Mouse (Mus musculus) heart, adult 2 months (tissue): ENCODE measurements at regions not wholly inside any gene's neighbourhood (a gene's known extent, or its start where the extent isn't known, plus 50 kb on each side); places are given as distances from the start of the nearest gene placed in this dataset.
A peak's percentile ranks its signal among the peaks of the same experiment; 100 is the strongest.

Experiments used
- DNase-seq, 2 experiments: peaks; one replicate each; pipeline ENCODE4 v3.0.0; 2021
- H3K27ac ChIP-seq: fragments of 200-600 bp; 2 replicates; pipeline ENCODE4 v1.8.1; 2022
- H3K27me3 ChIP-seq: fragments of 200-500 bp; 2 replicates; pipeline ENCODE4 v1.6.1; 2012; ENCODE audit warnings: mild to moderate bottlenecking, low read length, inconsistent platforms, mixed read lengths; ENCODE audit not compliant: control insufficient read depth, insufficient read depth
- H3K36me3 ChIP-seq: fragments of 200-500 bp; 2 replicates; pipeline ENCODE4 v1.6.1; 2012; ENCODE audit warnings: low read length, inconsistent platforms; ENCODE audit not compliant: control insufficient read depth, insufficient read depth
- H3K4me1 ChIP-seq: fragments of 200-500 bp; 2 replicates; pipeline ENCODE4 v1.6.1; 2011; ENCODE audit warnings: low read length; ENCODE audit not compliant: control insufficient read depth, insufficient read depth
- H3K4me3 ChIP-seq: fragments of 200-600 bp; 2 replicates; pipeline ENCODE4 v1.8.1; 2022
- H3K79me2 ChIP-seq: fragments of 200-500 bp; replicated peaks from 2 replicates; pipeline ENCODE4 v1.6.1; 2012; ENCODE audit warnings: mild to moderate bottlenecking, inconsistent platforms, low read length, moderate library complexity, mixed read lengths; ENCODE audit not compliant: control insufficient read depth, insufficient read depth
- H3K9ac ChIP-seq: fragments of 200-500 bp; 2 replicates; pipeline ENCODE4 v1.6.1; 2012; ENCODE audit warnings: low read depth, mild to moderate bottlenecking, control low read depth, inconsistent platforms, low read length, mixed read lengths
- CTCF ChIP-seq: fragments of 200-600 bp; IDR thresholded peaks from 2 replicates; pipeline ENCODE4 v1.8.1; 2022; ENCODE audit warnings: antibody characterized with exemption, mild to moderate bottlenecking, moderate library complexity
- EP300 ChIP-seq: fragments of 200-500 bp; IDR thresholded peaks from 2 replicates; pipeline ENCODE4 v1.6.1; 2011; ENCODE audit warnings: low read depth, low read length, control low read depth; ENCODE audit not compliant: insufficient read depth
- POLR2A ChIP-seq: fragments of 200-500 bp; IDR thresholded peaks from 2 replicates; pipeline ENCODE4 v1.6.1; 2011; ENCODE audit warnings: mild to moderate bottlenecking, low read depth, low read length, control low read depth; ENCODE audit not compliant: insufficient read depth
- WGBS: fragments of 180-500 bp; shearing (Covaris S2); methylation state at CpG from one replicate; pipeline ENCODE4 v1.1.7; 2018; 5-methylcytosine and 5-hydroxymethylcytosine counted together
- intact Hi-C: fragments of 180-260 bp; cut with DNase I; formaldehyde crosslinking; loops from one replicate; pipeline ENCODE4 v1.15.1; 2025

GRCm38 (mm10) chr4:107736866-107737265 lies 52.8 kb upstream of the Dmrtb1 start:
- Histone ChIP-seq H3K79me2 (no peaks in the 10 kb centered on the region), H3K9ac (no peak overlapping the region), H3K4me3 (no peak overlapping the region), H3K27ac (no peak overlapping the region), H3K36me3 (no peaks in the 10 kb centered on the region), H3K27me3 (no peaks in the 10 kb centered on the region; the same call in 1 of the 2 replicates), H3K4me1 (no peaks in the 10 kb centered on the region)
- intact Hi-C loops = no loop called here
- WGBS = 85% methylated on average over 8 of the region's 8 CpGs
- TF ChIP-seq CTCF (no peak), POLR2A (no peak), EP300 (no peak)
- no peak for DNase-seq

- Histone ChIP-seq H3K9ac (no peak overlapping the region), H3K36me3 (no peaks in the 10 kb centered on the region), H3K4me3 (no peak overlapping the region), H3K4me1 (no peaks in the 10 kb centered on the region), H3K27ac (no peak overlapping the region), H3K27me3 (no peaks in the 10 kb centered on the region; the same call in 1 of the 2 replicates), H3K79me2 (no peaks in the 10 kb centered on the region)
- TF ChIP-seq POLR2A = no peak
- peak; percentile 65; the same call in 1 of the 2 replicates for TF ChIP-seq EP300
- peak; percentile 98 for TF ChIP-seq CTCF
- peak; percentile 70 to 86 for DNase-seq
- WGBS = 9% methylated on average over 6 of the region's 6 CpGs
- intact Hi-C loops = loop anchor here (1.0 kb wide), 1 partner anchor 107 kb away; no protein-coding TSS in a partner anchor
These were observed 53.9 kb upstream of the Dmrtb1 start for GRCm38 (mm10) chr4:107737907-107738306.

GRCm38 (mm10) chr4:107738776-107739175 lies 54.7 kb upstream of the Dmrtb1 start:
- Histone ChIP-seq H3K9ac (no peak overlapping the region), H3K27ac (no peak overlapping the region), H3K4me1 (no peaks in the 10 kb centered on the region), H3K36me3 (no peaks in the 10 kb centered on the region), H3K79me2 (no peaks in the 10 kb centered on the region), H3K4me3 (no peak overlapping the region), H3K27me3 (no peaks in the 10 kb centered on the region; the same call in 1 of the 2 replicates)
- WGBS = 69% methylated on average over 9 of the region's 9 CpGs
- intact Hi-C loops = loop anchor here (1.0 kb wide), 1 partner anchor 107 kb away; no protein-coding TSS in a partner anchor
- TF ChIP-seq CTCF (no peak), EP300 (no peak), POLR2A (no peak)
- no peak for DNase-seq

GRCm38 (mm10) chr4:107739789-107740405 lies 55.9 kb upstream of the Dmrtb1 start:
- H3K79me2 ChIP-seq = no peaks in the 10 kb centered on the region
- intact Hi-C loops = no loop called here
- WGBS = 82% methylated on average over 6 of the region's 6 CpGs
- no peaks in the 10 kb centered on the region for H3K36me3 ChIP-seq
- DNase-seq = no peak
- H3K27ac ChIP-seq = no peak overlapping the region
- no peaks in the 10 kb centered on the region; the same call in 1 of the 2 replicates for H3K27me3 ChIP-seq
- TF ChIP-seq POLR2A (no peak), EP300 (no peak), CTCF (no peak)
- H3K4me1 ChIP-seq = no peaks in the 10 kb centered on the region
- H3K9ac ChIP-seq = no peak overlapping the region
- no peak overlapping the region for H3K4me3 ChIP-seq

- 85% methylated on average over 2 of the region's 2 CpGs for WGBS
- TF ChIP-seq POLR2A (no peak), EP300 (no peak), CTCF (no peak)
- no peaks in the 10 kb centered on the region; the same call in 1 of the 2 replicates for H3K27me3 ChIP-seq
These were observed 58.4 kb upstream of the Lrp8 start for GRCm38 (mm10) chr4:107743646-107744045.

GRCm38 (mm10) chr4:107746366-107746765 lies 55.7 kb upstream of the Lrp8 start:
- no peaks in the 10 kb centered on the region for H3K27me3 ChIP-seq
- WGBS = 89% methylated on average over 3 of the region's 3 CpGs
- no peak for DNase-seq
- intact Hi-C loops = no loop called here
- H3K9ac ChIP-seq = no peak overlapping the region
- H3K27ac ChIP-seq = no peak overlapping the region
- H3K79me2 ChIP-seq = no peaks in the 10 kb centered on the region
- no peaks in the 10 kb centered on the region; the same call in 1 of the 2 replicates for H3K4me1 ChIP-seq
- no peak overlapping the region for H3K4me3 ChIP-seq
- no peaks in the 10 kb centered on the region for H3K36me3 ChIP-seq
- TF ChIP-seq CTCF = no peak
- TF ChIP-seq POLR2A = no peak
- TF ChIP-seq EP300 = no peak

More at GRCm38 (mm10) chr4:107743646-107744045, 58.4 kb upstream of the Lrp8 start:
- DNase-seq = no peak
- Histone ChIP-seq H3K79me2 (no peaks in the 10 kb centered on the region), H3K4me3 (no peak overlapping the region), H3K27ac (no peak overlapping the region), H3K9ac (no peak overlapping the region), H3K4me1 (no peaks in the 10 kb centered on the region), H3K36me3 (no peaks in the 10 kb centered on the region)
- intact Hi-C loops = no loop called here
